Mouse (Mus musculus) MEL (cell line): ENCODE results near the gene Defb48. TPM values are rescaled to one million over a fixed set of nuclear protein-coding genes. Genes with fewer than 3 reads are reported as not detected.

Source experiments
- DNase-seq: peaks from one replicate; pipeline ENCODE4 v3.0.0; 2011; ENCODE audit warnings: low read depth, low spot score
- H3K27ac ChIP-seq: 2 replicates; pipeline ENCODE4 v1.5.1; 2012; ENCODE audit warnings: low read depth, mild to moderate bottlenecking, control low read depth, low read length, moderate library complexity; ENCODE audit not compliant: control insufficient read depth
- H3K27me3 ChIP-seq, 2 experiments: fragments of 150-350 bp in 1 of 2; sonication (generic) in 1 of 2; 2 replicates each; pipeline ENCODE4 v1.6.1; 2012; ENCODE audit warnings: low read length in 2 of 2, mild to moderate bottlenecking in 2 of 2, improper control_type of control experiment in 1 of 2, moderate library complexity in 1 of 2; ENCODE audit not compliant: insufficient read depth in 2 of 2, control insufficient read depth in 1 of 2
- H3K36me3 ChIP-seq, 2 experiments: 2 replicates each; pipeline ENCODE4 v1.6.1; 2012 to 2014; ENCODE audit warnings: low read length in 2 of 2, improper control_type of control experiment in 1 of 2, inconsistent platforms in 1 of 2, mild to moderate bottlenecking in 1 of 2; ENCODE audit not compliant: insufficient read depth in 2 of 2, control insufficient read depth in 1 of 2
- H3K4me1 ChIP-seq, 2 experiments: fragments of 150-350 bp in 1 of 2; sonication (generic) in 1 of 2; 2 replicates each; pipeline ENCODE4 v1.6.1; 2012; ENCODE audit warnings: low read length in 2 of 2, improper control_type of control experiment in 1 of 2, mild to moderate bottlenecking in 1 of 2; ENCODE audit not compliant: insufficient read depth in 2 of 2, control insufficient read depth in 1 of 2
- H3K4me3 ChIP-seq, 2 experiments: fragments of 150-350 bp in 1 of 2; sonication (generic) in 1 of 2; 2 replicates each; pipeline ENCODE4 v1.5.1; 2012; ENCODE audit warnings: low read depth in 2 of 2, low read length in 2 of 2, mild to moderate bottlenecking in 2 of 2, moderate library complexity in 2 of 2, control low read depth in 1 of 2, improper control_type of control experiment in 1 of 2; ENCODE audit not compliant: control insufficient read depth in 1 of 2, insufficient read depth in 1 of 2
- H3K79me2 ChIP-seq: 2 replicates; pipeline ENCODE4 v1.6.1; 2012; ENCODE audit warnings: mild to moderate bottlenecking, low read length, moderate library complexity; ENCODE audit not compliant: control insufficient read depth, poor library complexity, insufficient read depth
- H3K9ac ChIP-seq: 2 replicates; pipeline ENCODE4 v1.6.1; 2012; ENCODE audit warnings: low read depth, mild to moderate bottlenecking, control low read depth, low read length, moderate library complexity; ENCODE audit not compliant: control insufficient read depth, poor library complexity, severe bottlenecking
- H3K9me3 ChIP-seq: fragments of 150-350 bp; sonication (generic); replicated peaks from 2 replicates; pipeline ENCODE4 v1.6.1; 2012; ENCODE audit warnings: mild to moderate bottlenecking, low read length, improper control_type of control experiment, moderate library complexity; ENCODE audit not compliant: insufficient read depth
- CTCF ChIP-seq, 3 experiments: IDR thresholded peaks in 2 of 3; conservative IDR thresholded peaks in 1 of 3; 2 replicates each; pipeline ENCODE4 v1.5.1; 2011 to 2012; ENCODE audit warnings: low read length in 3 of 3, low read depth in 2 of 3, mild to moderate bottlenecking in 2 of 3, improper control_type of control experiment in 1 of 3, inconsistent platforms in 1 of 3, mixed read lengths in 1 of 3, moderate library complexity in 1 of 3; ENCODE audit not compliant: control insufficient read depth in 1 of 3, insufficient read depth in 1 of 3, poor library complexity in 1 of 3, severe bottlenecking in 1 of 3
- ELF1 ChIP-seq: IDR thresholded peaks from 2 replicates; pipeline ENCODE4 v1.6.1; 2014; ENCODE audit warnings: low read depth, mild to moderate bottlenecking, inconsistent platforms, low read length, improper control_type of control experiment, moderate library complexity
- JUND ChIP-seq: IDR thresholded peaks from 2 replicates; pipeline ENCODE4 v1.6.1; 2011; ENCODE audit warnings: low read depth, mild to moderate bottlenecking, improper control_type of control experiment, low read length
- MAX ChIP-seq: IDR thresholded peaks from 2 replicates; pipeline ENCODE4 v1.6.1; 2011; ENCODE audit warnings: low read length, improper control_type of control experiment
- MEF2A ChIP-seq: IDR thresholded peaks from 2 replicates; pipeline ENCODE4 v1.6.1; 2014; ENCODE audit warnings: low read depth, mild to moderate bottlenecking, inconsistent platforms, low read length, improper control_type of control experiment; ENCODE audit not compliant: poor library complexity, insufficient replicate concordance, severe bottlenecking; ENCODE audit errors: extremely low read depth
- MXI1 ChIP-seq: IDR thresholded peaks from 2 replicates; pipeline ENCODE4 v1.6.1; 2011; ENCODE audit warnings: mild to moderate bottlenecking, low read depth, low read length, improper control_type of control experiment
- MYB ChIP-seq: IDR thresholded peaks from 2 replicates; pipeline ENCODE4 v1.6.1; 2011; ENCODE audit warnings: mild to moderate bottlenecking, low read depth, low read length, improper control_type of control experiment
- MYC ChIP-seq: IDR thresholded peaks from 2 replicates; pipeline ENCODE4 v1.6.1; 2011; ENCODE audit warnings: low read depth, mild to moderate bottlenecking, low read length, improper control_type of control experiment, moderate library complexity
- NELFE ChIP-seq: IDR thresholded peaks from 2 replicates; pipeline ENCODE4 v1.6.1; 2011; ENCODE audit warnings: low read depth, low read length, improper control_type of control experiment
- POLR2A ChIP-seq, 2 experiments: IDR thresholded peaks; 2 replicates each; pipeline ENCODE4 v1.6.1; 2011 to 2012; ENCODE audit warnings: low read length in 2 of 2, mild to moderate bottlenecking in 2 of 2, control low read depth in 1 of 2, improper control_type of control experiment in 1 of 2, low read depth in 1 of 2, moderate library complexity in 1 of 2; ENCODE audit not compliant: control insufficient read depth in 1 of 2, insufficient read depth in 1 of 2, poor library complexity in 1 of 2
- POLR2AphosphoS2 ChIP-seq: IDR thresholded peaks from 2 replicates; pipeline ENCODE4 v1.6.1; 2011; ENCODE audit warnings: low read length, improper control_type of control experiment
- RAD21 ChIP-seq: IDR thresholded peaks from 2 replicates; pipeline ENCODE4 v1.6.1; 2011; ENCODE audit warnings: mild to moderate bottlenecking, low read depth, low read length, improper control_type of control experiment
- SMC3 ChIP-seq: IDR thresholded peaks from 2 replicates; pipeline ENCODE4 v1.6.1; 2011; ENCODE audit warnings: low read depth, low read length, improper control_type of control experiment
- TAL1 ChIP-seq: IDR thresholded peaks from 2 replicates; pipeline ENCODE4 v1.6.1; 2012; ENCODE audit warnings: mild to moderate bottlenecking, inconsistent platforms, low read length, moderate library complexity, mixed read lengths
- USF2 ChIP-seq, 2 experiments: IDR thresholded peaks; 2 replicates each; pipeline ENCODE4 v1.6.1; 2011 to 2012; ENCODE audit warnings: improper control_type of control experiment in 2 of 2, low read length in 2 of 2, borderline replicate concordance in 1 of 2, inconsistent platforms in 1 of 2, low read depth in 1 of 2, mild to moderate bottlenecking in 1 of 2; ENCODE audit not compliant: insufficient read depth in 1 of 2
- ZC3H11A ChIP-seq: IDR thresholded peaks from 2 replicates; pipeline ENCODE4 v1.6.1; 2012; ENCODE audit warnings: low read depth, mild to moderate bottlenecking, inconsistent platforms, low read length, improper control_type of control experiment
- ZMIZ1 ChIP-seq: IDR thresholded peaks from 2 replicates; pipeline ENCODE4 v1.6.1; 2012; ENCODE audit warnings: low read depth, mild to moderate bottlenecking, inconsistent platforms, low read length, improper control_type of control experiment, moderate library complexity
- ZNF384 ChIP-seq: IDR thresholded peaks from 2 replicates; pipeline ENCODE4 v1.6.1; 2012; ENCODE audit warnings: low read depth, mild to moderate bottlenecking, inconsistent platforms, low read length, improper control_type of control experiment
- polyA plus RNA-seq, 2 experiments: library from polyadenylated mRNA; stranded (reverse) in 1 of 2; unstranded in 1 of 2; fragments of >175 nt in 1 of 2; fragments of >200 nt in 1 of 2; gene quantifications; 2 replicates each; pipeline versions ENCODE4 v1.2.1 to v1.2.4; 2012; ENCODE audit warnings: low replicate concordance in 2 of 2, low read depth in 1 of 2; ENCODE audit not compliant: insufficient read length in 2 of 2, insufficient read depth in 1 of 2, missing spikeins in 1 of 2
- total RNA-seq: library from RNA; depleted of rRNA; stranded (reverse); fragments of 300-350 nt; gene quantifications from 2 replicates; pipeline ENCODE4 v1.2.3, GENCODE M21; 2012

Defb48 gene
- total and polyA plus RNA-seq, 3 experiments = not detected

GRCm38 (mm10) chr14:62979815-62980214, 4.5 kb downstream of the Defb48 start (continued):
- TF ChIP-seq USF2 (IDR thresholded peaks at IDR 0.05; ENCODE audit: borderline replicate concordance in 1 of 2, insufficient read depth in 1 of 2, low read depth in 1 of 2, low read length in 2 of 2) (no peak), POLR2A (IDR thresholded peaks at IDR 0.05; ENCODE audit: control insufficient read depth in 1 of 2, insufficient read depth in 1 of 2, low read depth in 1 of 2, low read length in 2 of 2, poor library complexity in 1 of 2) (no peak), POLR2AphosphoS2 (no peak), ELF1 (no peak), MXI1 (no peak; the same call in 1 of the 2 replicates), JUND (peak; percentile 67; the same call in 1 of the 2 replicates), MAX (no peak), ZC3H11A (no peak), MYC (no peak; the same call in 1 of the 2 replicates), ZNF384 (peak; percentile 66), ZMIZ1 (no peak), SMC3 (no peak), NELFE (no peak), MEF2A (no peak)

- no peak overlapping the region for H3K9ac ChIP-seq
- H3K9me3 ChIP-seq = no peaks in the 10 kb centered on the region
- peaks cover under 1 to 5% of the 10 kb centered on the region in 2 experiments for H3K4me1 ChIP-seq
- H3K27ac ChIP-seq = no peak overlapping the region
- TF ChIP-seq MYB = no peak
- TF ChIP-seq TAL1 = no peak
- TF ChIP-seq CTCF (IDR thresholded peaks at IDR 0.05 in 2 of 3, conservative IDR thresholded peaks at IDR 0.05 in 1 of 3; ENCODE audit: control insufficient read depth in 1 of 3, insufficient read depth in 1 of 3, low read depth in 2 of 3, low read length in 3 of 3, poor library complexity in 1 of 3, severe bottlenecking in 1 of 3) = peak; percentile 77 to 89 (median 81)
- TF ChIP-seq ZC3H11A = peak; percentile 87
- no peak for TF ChIP-seq JUND
- TF ChIP-seq RAD21 = peak; percentile 89
- peak; percentile 78 for TF ChIP-seq SMC3
- peaks cover 0 to 7% of the 10 kb centered on the region in 2 experiments; a peak in 1 of 4 replicates for H3K36me3 ChIP-seq
- no peak overlapping the region for H3K4me3 ChIP-seq
- H3K27me3 ChIP-seq = no peaks in the 10 kb centered on the region
- DNase-seq = peak; percentile 70
- H3K79me2 ChIP-seq = no peaks in the 10 kb centered on the region
These were observed 9.3 kb downstream of the Defb48 start for GRCm38 (mm10) chr14:62975046-62975445.
